In the genomic region with DNA sequence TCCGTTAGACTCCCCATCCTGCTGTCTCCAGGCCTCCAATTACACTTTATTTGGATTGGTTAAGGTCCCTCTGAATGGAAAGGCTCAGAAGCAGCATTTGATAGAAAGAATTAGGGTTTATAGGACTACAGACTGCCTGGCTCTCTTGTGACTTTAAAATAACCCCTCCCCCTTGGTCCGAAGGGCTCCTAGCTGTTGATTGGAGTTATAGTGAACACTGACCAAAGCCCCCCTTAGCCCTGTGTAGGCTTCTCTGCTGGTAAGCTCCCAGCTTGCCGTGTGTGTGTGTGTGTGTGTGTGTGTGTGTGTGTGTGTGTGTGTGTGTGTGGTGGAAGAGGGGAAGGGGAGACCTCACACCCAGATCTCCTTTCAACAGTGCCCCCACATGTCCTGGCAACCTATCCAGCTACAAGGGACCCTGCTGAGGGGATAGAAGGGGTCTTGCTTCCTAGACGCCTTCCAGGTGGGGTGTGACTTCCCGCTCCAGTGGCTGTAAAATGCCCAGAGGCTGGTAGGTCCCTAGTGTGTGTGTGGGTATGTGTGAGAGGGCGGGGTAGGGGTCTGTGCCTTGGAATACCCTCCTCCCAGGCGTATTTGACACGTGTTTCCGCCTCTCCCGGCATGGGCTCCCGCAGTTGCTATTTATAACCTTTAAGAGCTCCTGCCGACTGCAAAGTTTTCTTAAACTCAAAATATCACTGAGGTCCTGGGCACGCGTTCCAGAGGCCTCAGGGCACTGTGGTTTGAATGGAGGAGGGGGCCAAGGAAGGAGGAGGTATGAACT, we compare ENCODE assay signal across 16 mouse cellular contexts. TPM values are rescaled to one million over a fixed set of nuclear protein-coding genes. Genes with fewer than 3 reads are reported as not detected.
DNase-seq lines count a peak whose midpoint lies in the region; ATAC-seq and TF ChIP-seq lines count a peak whose summit lies in the region.
"Had no signal": no experiment of that assay in that cellular context is flagged by ENCODE, and none has a peak within 500 bp of the region (broad histone marks: within the 10 kb centered on the region; RNA-seq: fewer than 3 reads in every experiment).

No protein-coding gene starts in this region.

- ATAC-seq in heart, embryonic 12.5 days (ENCODE audit: insufficient number of reproducible peaks, low FRiP score), result peak; percentile 63
- peak; percentile 64; the same call in 1 of the 2 replicates for ATAC-seq in stomach, embryonic 14.5 days (ENCODE audit: insufficient number of reproducible peaks, insufficient read depth, low FRiP score, low read depth)
- no peak for ATAC-seq in stomach, postnatal 0 days (ENCODE audit: low FRiP score, low TSS enrichment)
- ATAC-seq: hindbrain, postnatal 0 days had no signal

- peak overlapping the region; percentile 44; the same call in 1 of the 2 replicates for H3K9ac ChIP-seq in heart, embryonic 12.5 days
- H3K9ac ChIP-seq in stomach, embryonic 14.5 days (replicated peaks; ENCODE audit: low read depth, low read length), result no peak overlapping the region
- no peak overlapping the region for H3K9ac ChIP-seq in stomach, postnatal 0 days (ENCODE audit: low read length)

- no peak overlapping the region for H3K4me3 ChIP-seq in heart, embryonic 12.5 days
- no peak overlapping the region for H3K4me3 ChIP-seq in stomach, embryonic 14.5 days (ENCODE audit: low read depth, low read length)
- H3K4me3 ChIP-seq in stomach, postnatal 0 days (ENCODE audit: low read depth, low read length), result no peak overlapping the region

- H3K9me3 ChIP-seq in heart, embryonic 12.5 days (replicated peaks), result no peaks in the 10 kb centered on the region
- no peaks in the 10 kb centered on the region for H3K9me3 ChIP-seq in stomach, embryonic 14.5 days (ENCODE audit: control insufficient read depth, low read depth, low read length)
- H3K9me3 ChIP-seq in stomach, postnatal 0 days (ENCODE audit: control insufficient read depth, low read length), result no peaks in the 10 kb centered on the region

- H3K27me3 ChIP-seq in heart, embryonic 12.5 days (replicated peaks), result no peaks in the 10 kb centered on the region
- no peaks in the 10 kb centered on the region for H3K27me3 ChIP-seq in stomach, embryonic 14.5 days (ENCODE audit: control insufficient read depth, insufficient read depth, low read length)
- no peaks in the 10 kb centered on the region for H3K27me3 ChIP-seq in stomach, postnatal 0 days (ENCODE audit: control insufficient read depth, insufficient read depth, low read length)

- TF ChIP-seq EP300 in stomach, postnatal 0 days (optimal IDR thresholded peaks at IDR 0.05), result no peak

- peak overlapping the region; percentile 51 for H3K4me2 ChIP-seq in heart, embryonic 12.5 days
- no peak overlapping the region for H3K4me2 ChIP-seq in stomach, embryonic 14.5 days (replicated peaks; ENCODE audit: low read depth, low read length)
- no peak overlapping the region for H3K4me2 ChIP-seq in stomach, postnatal 0 days (replicated peaks; ENCODE audit: low read depth)

- H3K36me3 ChIP-seq in heart, embryonic 12.5 days, result no peaks in the 10 kb centered on the region
- no peaks in the 10 kb centered on the region for H3K36me3 ChIP-seq in stomach, embryonic 14.5 days (ENCODE audit: control insufficient read depth, insufficient read depth, low read length)
- H3K36me3 ChIP-seq in stomach, postnatal 0 days (ENCODE audit: control insufficient read depth, insufficient read depth, low read length), result no peaks in the 10 kb centered on the region

- TF ChIP-seq CTCF in stomach, postnatal 0 days (IDR thresholded peaks at IDR 0.05; ENCODE audit: low read depth), result no peak

- WGBS in heart, embryonic 12.5 days, result 15% methylated on average over 14 of the region's 14 CpGs
- WGBS in stomach, embryonic 14.5 days, result 27% methylated on average over 14 of the region's 14 CpGs
- 24% methylated on average over 14 of the region's 14 CpGs for WGBS in stomach, postnatal 0 days

- no peak for DNase-seq in heart, adult 11 months
- DNase-seq in stomach, postnatal 0 days (ENCODE audit: low spot score), result no peak
- DNase-seq in kidney, postnatal 4 days, result peak; percentile 38 to 59
- DNase-seq in right cerebral cortex, postnatal 4 days, result no peak
- DNase-seq in right cerebral cortex, postnatal 36 days (ENCODE audit: low spot score in 2 of 2), result no peak
- no peak for DNase-seq in thymus, postnatal 36 days
- DNase-seq: gastrocnemius, postnatal 10 days; layer of hippocampus, postnatal 36 days; lung, postnatal 36 days; thymus, adult 18-20 months had no signal

- peak overlapping the region; percentile 87 for H3K27ac ChIP-seq in heart, embryonic 12.5 days (ENCODE audit: poor library complexity, severe bottlenecking)
- H3K27ac ChIP-seq in stomach, embryonic 14.5 days (ENCODE audit: low read length), result no peak overlapping the region
- H3K27ac ChIP-seq in stomach, postnatal 0 days (replicated peaks), result no peak overlapping the region
- H3K27ac ChIP-seq: hindbrain, postnatal 0 days had no signal

- peaks cover 73% of the 10 kb centered on the region for H3K4me1 ChIP-seq in heart, embryonic 12.5 days (replicated peaks)
- H3K4me1 ChIP-seq in stomach, embryonic 14.5 days (ENCODE audit: control insufficient read depth, insufficient read depth, low read length), result peaks cover 9% of the 10 kb centered on the region; the same call in 1 of the 2 replicates
- H3K4me1 ChIP-seq in stomach, postnatal 0 days (replicated peaks; ENCODE audit: control insufficient read depth, insufficient read depth), result no peaks in the 10 kb centered on the region

RNA-seq across cellular contexts. Expression of a gene that starts 3.7 kb away (rescaled TPM):
- 45.8 and 46.1 TPM in 2 replicates for polyA plus RNA-seq in heart, embryonic 12.5 days (2016; fragmentation: Nextera tagmentation; extraction: Ambion mirVana)
- 19.0 and 19.8 TPM in 2 replicates for polyA plus RNA-seq in stomach, embryonic 14.5 days (2014; fragmentation: Nextera tagmentation; extraction: Ambion mirVana)
- 10.5 and 10.6 TPM in 2 replicates for polyA plus RNA-seq in stomach, postnatal 0 days (2015; fragmentation: Nextera tagmentation; extraction: Ambion mirVana)

RNA-seq across cellular contexts. Expression of a gene that starts 8.9 kb away (rescaled TPM):
- 3,437 and 3,612 TPM in 2 replicates for polyA plus RNA-seq in heart, embryonic 12.5 days (2016; fragmentation: Nextera tagmentation; extraction: Ambion mirVana)
- 0.72 and 1.0 TPM in 2 replicates for polyA plus RNA-seq in stomach, embryonic 14.5 days (2014; fragmentation: Nextera tagmentation; extraction: Ambion mirVana)
- polyA plus RNA-seq in stomach, postnatal 0 days (2015; fragmentation: Nextera tagmentation; extraction: Ambion mirVana), result 0.11 and 0.27 TPM in 2 replicates
- polyA plus RNA-seq: C2C12; midbrain, postnatal 0 days; small intestine, adult 2 months had no signal

RNA-seq across cellular contexts. Expression of a gene that starts 47.4 kb away (rescaled TPM):
- polyA plus RNA-seq in heart, embryonic 12.5 days (2016; fragmentation: Nextera tagmentation; extraction: Ambion mirVana), result 0.14 TPM in 1 of 2 replicates, not detected in the other
- 0.16 TPM in 1 of 2 replicates, not detected in the other for polyA plus RNA-seq in stomach, embryonic 14.5 days (2014; fragmentation: Nextera tagmentation; extraction: Ambion mirVana)
- not detected in 2 replicates for polyA plus RNA-seq in stomach, postnatal 0 days (2015; fragmentation: Nextera tagmentation; extraction: Ambion mirVana)
- polyA plus RNA-seq: C2C12; hindbrain, postnatal 0 days; midbrain, postnatal 0 days; small intestine, adult 2 months had no signal

Comparison
In these comparisons a context has a peak if more than half of its experiments do, and no peak if none do; other contexts are left out.
1. DNase-seq: peak in kidney, postnatal 4 days (2 of 2); none in heart, adult 11 months (single experiment), stomach, postnatal 0 days (single experiment), right cerebral cortex, postnatal 4 days (single experiment), right cerebral cortex, postnatal 36 days (0 of 2) and thymus, postnatal 36 days (0 of 2).
2. RNA of a gene that starts 8.9 kb away (polyA plus RNA-seq): 3,437 to 3,612 TPM in heart, embryonic 12.5 days; 0.72 to 1.0 TPM in stomach, embryonic 14.5 days and 0.11 to 0.27 TPM in stomach, postnatal 0 days; every median in the first group is over 1,000 times any median in the second.